Mouse (Mus musculus): Measurements from ENCODE around the gene Atp10a.

- TF ChIP-seq GATA1 (IDR thresholded peaks at IDR 0.05; ENCODE audit: low read length) (no peak), TAL1 (IDR thresholded peaks at IDR 0.05; ENCODE audit: low read length) (no peak)
Observed at GRCm38 (mm10) chr7:58690997-58691596, 35.1 kb downstream of the Atp10a start.

Measured in erythroblast, embryonic 14.5 days (primary cell).